Mouse (Mus musculus) lung, postnatal 0 days (tissue): Measurements from ENCODE around the gene Gpm6b. TPM values are rescaled to one million over a fixed set of nuclear protein-coding genes. Genes with fewer than 3 reads are reported as not detected.

Experiments used
- ATAC-seq: fragments of 200-750 bp; cut with Nextera tagmentation; 2 replicates; pipeline ENCODE4 v1.8.0; 2017; ENCODE audit warnings: moderate library complexity
- DNase-seq: peaks from one replicate; pipeline ENCODE4 v3.0.0-alpha.2; 2016; ENCODE audit warnings: low spot score
- H3K27ac ChIP-seq: fragments of 300-500 bp; sonication (generic); 2 replicates; pipeline ENCODE4 v1.5.1; 2014; ENCODE audit warnings: antibody characterized with exemption, mild to moderate bottlenecking, low read length, mixed read lengths
- H3K27me3 ChIP-seq: fragments of 300-500 bp; sonication (generic); replicated peaks from 2 replicates; pipeline ENCODE4 v1.6.1; 2014; ENCODE audit warnings: low read length, mixed read lengths; ENCODE audit not compliant: insufficient read depth
- H3K36me3 ChIP-seq: fragments of 300-500 bp; sonication (generic); 2 replicates; pipeline ENCODE4 v1.6.1; 2014; ENCODE audit warnings: low read length, mixed read lengths; ENCODE audit not compliant: insufficient read depth
- H3K4me1 ChIP-seq: fragments of 300-500 bp; sonication (generic); 2 replicates; pipeline ENCODE4 v1.6.1; 2014; ENCODE audit warnings: antibody characterized with exemption, low read depth, low read length, mixed read lengths; ENCODE audit not compliant: insufficient read depth
- H3K4me2 ChIP-seq: fragments of 300-500 bp; sonication (generic); replicated peaks from 2 replicates; pipeline ENCODE4 v1.6.1; 2014; ENCODE audit warnings: low read depth, mild to moderate bottlenecking, low read length, moderate library complexity, mixed read lengths
- H3K4me3 ChIP-seq: fragments of 300-500 bp; sonication (generic); 2 replicates; pipeline ENCODE4 v1.5.1; 2014; ENCODE audit warnings: low read depth, low read length
- H3K9ac ChIP-seq: fragments of 300-500 bp; sonication (generic); replicated peaks from 2 replicates; pipeline ENCODE4 v1.6.1; 2014; ENCODE audit warnings: low read depth, mild to moderate bottlenecking
- H3K9me3 ChIP-seq: fragments of 300-500 bp; sonication (generic); 2 replicates; pipeline ENCODE4 v1.6.1; 2016; ENCODE audit warnings: low read length, mixed read lengths
- CTCF ChIP-seq: IDR thresholded peaks from 2 replicates; pipeline ENCODE4 v1.5.1; 2016; ENCODE audit warnings: antibody characterized with exemption, mild to moderate bottlenecking
- EP300 ChIP-seq: IDR thresholded peaks from 2 replicates; pipeline ENCODE4 v1.6.1; 2016; ENCODE audit warnings: antibody characterized with exemption, mild to moderate bottlenecking, control low read depth
- WGBS: fragments of 180-500 bp; shearing (Covaris S2); extraction: QIAGEN DNeasy Blood & Tissue Kit; methylation state at CpG from one replicate; pipeline ENCODE4 v1.1.7; 2014; 5-methylcytosine and 5-hydroxymethylcytosine counted together
- polyA plus RNA-seq: library from polyadenylated mRNA; unstranded; fragments of >200 nt; fragmentation: Nextera tagmentation; extraction: Ambion mirVana; gene quantifications from 2 replicates; pipeline ENCODE4 v1.2.1, GENCODE M21; 2015

Gene Gpm6b
- polyA plus RNA-seq, 1 experiment from 2014 or later: 42.4 TPM

- H3K27me3 ChIP-seq: no peaks in the 10 kb centered on the region
- no peak overlapping the region for H3K4me2 ChIP-seq
- H3K9ac ChIP-seq: no peak overlapping the region
- no peak for TF ChIP-seq CTCF
- TF ChIP-seq EP300: 0 out of 2 replicates have a peak, but pooled peaks have one; percentile 18
- DNase-seq (peak; percentile 27), ATAC-seq (peak; percentile 59)
- H3K4me3 ChIP-seq: no peak overlapping the region
- H3K27ac ChIP-seq: peak overlapping the region; percentile 20; the same call in 1 of the 2 replicates
- H3K9me3 ChIP-seq: no peaks in the 10 kb centered on the region
- 10% methylated on average over 3 of the region's 3 CpGs for WGBS
- no peaks in the 10 kb centered on the region for H3K36me3 ChIP-seq
- no peaks in the 10 kb centered on the region for H3K4me1 ChIP-seq
Observed at GRCm38 (mm10) chrX:166291266-166291665, 52.6 kb downstream of the Gpm6b start.

DNA sequence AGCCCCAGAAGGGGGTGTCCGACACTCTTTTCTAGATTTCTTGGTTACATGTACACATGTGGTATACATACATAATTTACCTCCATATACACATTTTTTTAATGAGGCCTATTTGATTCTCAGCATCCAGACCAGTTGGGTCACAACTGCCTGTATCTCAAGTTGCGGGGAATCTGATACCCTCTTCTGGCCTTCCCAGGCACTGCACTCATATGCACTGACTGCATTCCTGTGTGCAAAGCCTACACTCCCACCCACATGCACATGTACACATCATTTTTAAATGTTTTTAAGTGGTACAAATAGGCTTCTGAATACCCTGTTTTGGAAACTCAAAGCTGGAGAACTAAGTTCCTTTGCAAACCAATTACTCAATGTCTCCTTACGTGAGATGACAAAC is 54.8 kb downstream of the Gpm6b start:
- WGBS: 84% methylated on average over 3 of the region's 3 CpGs
- DNase-seq: no peak
- no peak overlapping the region for H3K9ac ChIP-seq
- H3K27me3 ChIP-seq: no peaks in the 10 kb centered on the region
- peak; percentile 38 for TF ChIP-seq CTCF
- no peak for TF ChIP-seq EP300
- H3K27ac ChIP-seq: no peak overlapping the region
- no peaks in the 10 kb centered on the region for H3K9me3 ChIP-seq
- ATAC-seq: no peak
- no peak overlapping the region for H3K4me3 ChIP-seq
- no peaks in the 10 kb centered on the region for H3K36me3 ChIP-seq
- no peak overlapping the region for H3K4me2 ChIP-seq
- no peaks in the 10 kb centered on the region for H3K4me1 ChIP-seq

DNA sequence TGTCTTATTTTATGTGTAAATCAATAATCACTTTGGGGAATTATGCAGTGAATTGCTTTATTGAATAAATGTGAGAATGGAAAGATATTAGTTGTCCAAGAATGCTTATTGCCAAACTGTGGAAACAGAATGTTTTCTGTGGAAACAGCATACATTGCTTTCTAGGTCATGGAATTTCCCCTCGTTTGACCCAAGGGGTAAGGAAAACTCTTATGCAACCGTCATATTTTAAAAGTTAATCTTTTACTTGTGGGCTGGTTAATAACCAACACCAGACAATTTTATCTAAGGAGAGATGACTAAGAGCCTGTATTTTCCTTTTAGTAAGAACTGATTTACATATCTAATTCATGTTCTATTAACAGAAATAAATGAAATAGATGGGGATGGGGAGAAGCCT is 64.1 kb downstream of the Gpm6b start:
- Histone ChIP-seq H3K9me3 (no peaks in the 10 kb centered on the region), H3K36me3 (no peaks in the 10 kb centered on the region), H3K4me1 (no peaks in the 10 kb centered on the region), H3K27ac (no peak overlapping the region), H3K4me3 (no peak overlapping the region), H3K4me2 (no peak overlapping the region), H3K9ac (no peak overlapping the region), H3K27me3 (no peaks in the 10 kb centered on the region)
- TF ChIP-seq CTCF (no peak), EP300 (no peak; the same call in 1 of the 2 replicates)
- peak; percentile 33 for DNase-seq
- ATAC-seq: no peak
- 47% methylated on average over 2 of the region's 2 CpGs for WGBS

GRCm38 (mm10) chrX:166304355-166304754 is 65.6 kb downstream of the Gpm6b start:
- no peaks in the 10 kb centered on the region for H3K27me3 ChIP-seq
- no peaks in the 10 kb centered on the region for H3K4me1 ChIP-seq
- no peak for DNase-seq
- H3K9me3 ChIP-seq: no peaks in the 10 kb centered on the region
- H3K4me3 ChIP-seq: no peak overlapping the region
- no peak overlapping the region for H3K27ac ChIP-seq
- no peak overlapping the region for H3K9ac ChIP-seq
- H3K4me2 ChIP-seq: no peak overlapping the region
- WGBS: 77% methylated on average over 2 of the region's 2 CpGs
- no peak for TF ChIP-seq EP300
- no peak for TF ChIP-seq CTCF
- H3K36me3 ChIP-seq: no peaks in the 10 kb centered on the region
- ATAC-seq: no peak

- no peaks in the 10 kb centered on the region for H3K4me1 ChIP-seq
- WGBS: 77% methylated on average over 7 of the region's 7 CpGs
- H3K27me3 ChIP-seq: no peaks in the 10 kb centered on the region
- no peak overlapping the region for H3K9ac ChIP-seq
- TF ChIP-seq EP300 (no peak), CTCF (no peak)
- H3K27ac ChIP-seq: no peak overlapping the region
- ATAC-seq (no peak), DNase-seq (no peak)
- H3K4me3 ChIP-seq: no peak overlapping the region
- no peak overlapping the region for H3K4me2 ChIP-seq
- H3K9me3 ChIP-seq: no peaks in the 10 kb centered on the region
- no peaks in the 10 kb centered on the region for H3K36me3 ChIP-seq
Observed at GRCm38 (mm10) chrX:166307437-166308222, 68.9 kb downstream of the Gpm6b start.

DNA sequence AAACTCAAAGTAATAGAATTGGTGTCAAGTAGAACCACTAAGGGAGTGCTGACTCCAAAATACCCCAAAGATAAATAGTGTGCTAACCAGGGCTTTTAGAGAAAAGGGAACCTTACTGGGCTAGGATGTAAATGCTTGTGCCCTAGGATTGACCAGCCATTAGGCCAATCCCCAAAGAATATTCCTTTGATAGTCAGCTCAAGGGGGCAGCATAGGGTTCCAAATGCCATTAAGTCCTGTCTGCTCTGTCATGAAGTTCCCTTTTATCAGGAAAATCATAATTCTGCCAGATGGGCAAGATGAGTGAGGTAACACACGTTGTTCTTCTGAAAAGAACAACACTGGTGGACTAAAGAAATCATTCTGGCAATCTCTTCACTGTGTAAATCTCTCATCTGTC is 70.1 kb downstream of the Gpm6b start:
- TF ChIP-seq EP300 (no peak), CTCF (0 out of 2 replicates have a peak, but pooled peaks have one; percentile 8)
- WGBS: 37% methylated on average over 1 of the region's 1 CpGs
- H3K27ac ChIP-seq: no peak overlapping the region

More for the DNA sequence above, 70.1 kb downstream of the Gpm6b start:
- no peaks in the 10 kb centered on the region for H3K4me1 ChIP-seq
- no peaks in the 10 kb centered on the region for H3K36me3 ChIP-seq
- no peak overlapping the region for H3K9ac ChIP-seq
- no peak overlapping the region for H3K4me3 ChIP-seq
- H3K9me3 ChIP-seq: no peaks in the 10 kb centered on the region
- DNase-seq: no peak
- H3K4me2 ChIP-seq: no peak overlapping the region
- no peak for ATAC-seq
- no peaks in the 10 kb centered on the region for H3K27me3 ChIP-seq
